Mouse (Mus musculus) myocyte (in vitro differentiated cells): ENCODE data around the gene Tmc6. TPM values are rescaled to one million over a fixed set of nuclear protein-coding genes. Genes with fewer than 3 reads are reported as not detected.

Source experiments
- H3K27me3 ChIP-seq: one replicate; pipeline ENCODE4 v1.6.1; 2011; ENCODE audit not compliant: control insufficient read depth, insufficient read depth, insufficient read length
- H3K36me3 ChIP-seq: one replicate; pipeline ENCODE4 v1.6.1; 2011; ENCODE audit not compliant: control insufficient read depth, insufficient read depth
- H3K4me2 ChIP-seq: one replicate; pipeline ENCODE4 v1.6.1; 2011; ENCODE audit warnings: low read depth, control low read depth
- H3K4me3 ChIP-seq: one replicate; pipeline ENCODE4 v1.5.1; 2011; ENCODE audit warnings: mild to moderate bottlenecking, control low read depth, moderate library complexity
- H3K79me2 ChIP-seq: one replicate; pipeline ENCODE4 v1.6.1; 2011; ENCODE audit not compliant: control insufficient read depth, insufficient read depth
- H3ac ChIP-seq: one replicate; pipeline ENCODE4 v1.6.1; 2011; ENCODE audit not compliant: control insufficient read depth, insufficient read length
- CEBPB ChIP-seq: IDR thresholded peaks from 2 replicates; pipeline ENCODE4 v1.6.1; 2011; ENCODE audit warnings: mild to moderate bottlenecking, moderate library complexity; ENCODE audit not compliant: poor library complexity, insufficient read depth, severe bottlenecking
- E2F4 ChIP-seq: IDR thresholded peaks from one replicate; pipeline ENCODE4 v1.6.1; 2011; ENCODE audit warnings: mild to moderate bottlenecking, control low read depth, moderate library complexity; ENCODE audit not compliant: insufficient read depth
- MAX ChIP-seq: IDR thresholded peaks from one replicate; pipeline ENCODE4 v1.6.1; 2011; ENCODE audit warnings: low read depth, mild to moderate bottlenecking, control low read depth
- MYOD1 ChIP-seq, 3 experiments: IDR thresholded peaks; one replicate each; pipeline ENCODE4 v1.6.1; 2011; ENCODE audit warnings: control low read depth in 2 of 3, low read depth in 2 of 3, mild to moderate bottlenecking in 2 of 3, moderate library complexity in 1 of 3; ENCODE audit not compliant: insufficient read length in 2 of 3, control insufficient read depth in 1 of 3
- MYOG ChIP-seq, 3 experiments: IDR thresholded peaks; one replicate each; pipeline ENCODE4 v1.6.1; 2011; ENCODE audit warnings: control low read depth in 2 of 3, low read depth in 2 of 3, mild to moderate bottlenecking in 2 of 3; ENCODE audit not compliant: insufficient read length in 2 of 3, control insufficient read depth in 1 of 3, insufficient read depth in 1 of 3
- POLR2A ChIP-seq: IDR thresholded peaks from one replicate; pipeline ENCODE4 v1.6.1; 2011; ENCODE audit warnings: low read depth, mild to moderate bottlenecking, control low read depth, moderate library complexity; ENCODE audit not compliant: insufficient read length
- POLR2AphosphoS2 ChIP-seq: IDR thresholded peaks from one replicate; pipeline ENCODE4 v1.6.1; 2011; ENCODE audit warnings: low read depth, control low read depth; ENCODE audit not compliant: insufficient read length
- REST ChIP-seq: IDR thresholded peaks from one replicate; pipeline ENCODE4 v1.6.1; 2011; ENCODE audit warnings: mild to moderate bottlenecking, control low read depth, moderate library complexity; ENCODE audit not compliant: insufficient read depth, insufficient read length
- SRF ChIP-seq: IDR thresholded peaks from one replicate; pipeline ENCODE4 v1.6.1; 2011; ENCODE audit warnings: low read depth; ENCODE audit not compliant: control insufficient read depth, insufficient read length
- TCF12 ChIP-seq: IDR thresholded peaks from one replicate; pipeline ENCODE4 v1.6.1; 2011; ENCODE audit warnings: mild to moderate bottlenecking, control low read depth; ENCODE audit not compliant: poor library complexity, insufficient read depth, severe bottlenecking
- TCF3 ChIP-seq: IDR thresholded peaks from one replicate; pipeline ENCODE4 v1.6.1; 2011; ENCODE audit warnings: low read depth, control low read depth; ENCODE audit not compliant: insufficient read length
- USF1 ChIP-seq: IDR thresholded peaks from one replicate; pipeline ENCODE4 v1.6.1; 2011; ENCODE audit warnings: low read depth, mild to moderate bottlenecking, control low read depth, moderate library complexity
- polyA plus RNA-seq: library from polyadenylated mRNA; unstranded; fragments of >200 nt; fragmentation: generic; extraction: Trizol; gene quantifications from one replicate; pipeline ENCODE4 v1.2.1, GENCODE M21; 2012; ENCODE audit warnings: missing spikeins

Tmc6 gene
- polyA plus RNA-seq, 1 experiment = 51.9 TPM

GRCm38 (mm10) chr11:117742715-117743114 lies 39.3 kb downstream of the Tmc6 start:
- Histone ChIP-seq H3K79me2 (no peaks in the 10 kb centered on the region), H3K36me3 (peaks cover 34% of the 10 kb centered on the region), H3ac (no peak overlapping the region), H3K4me3 (no peak overlapping the region), H3K4me2 (no peak overlapping the region), H3K27me3 (no peaks in the 10 kb centered on the region)
- TF ChIP-seq TCF12 (no peak), MYOD1 (IDR thresholded peaks at IDR 0.05; ENCODE audit: control insufficient read depth in 1 of 3, insufficient read length in 2 of 3, low read depth in 2 of 3) (peak in 2 of 3 experiments; percentile 44 to 74), MYOG (IDR thresholded peaks at IDR 0.05; ENCODE audit: control insufficient read depth in 1 of 3, insufficient read depth in 1 of 3, insufficient read length in 2 of 3, low read depth in 2 of 3) (peak in 2 of 3 experiments; percentile 37 to 53)

GRCm38 (mm10) chr11:117742243-117742642 lies 39.8 kb downstream of the Tmc6 start:
- no peak overlapping the region for H3ac ChIP-seq
- no peaks in the 10 kb centered on the region for H3K27me3 ChIP-seq
- no peaks in the 10 kb centered on the region for H3K79me2 ChIP-seq
- no peak overlapping the region for H3K4me3 ChIP-seq
- peaks cover 32% of the 10 kb centered on the region for H3K36me3 ChIP-seq
- no peak for TF ChIP-seq CEBPB
- no peak for TF ChIP-seq USF1
- no peak for TF ChIP-seq SRF
- TF ChIP-seq TCF12 = no peak
- no peak overlapping the region for H3K4me2 ChIP-seq

- Histone ChIP-seq H3K4me2 (no peak overlapping the region), H3K36me3 (peaks cover 30% of the 10 kb centered on the region), H3K27me3 (no peaks in the 10 kb centered on the region), H3ac (no peak overlapping the region), H3K4me3 (no peak overlapping the region), H3K79me2 (no peaks in the 10 kb centered on the region)
- TF ChIP-seq TCF12 = no peak
Observed at GRCm38 (mm10) chr11:117741128-117741527, 40.9 kb downstream of the Tmc6 start.

DNA sequence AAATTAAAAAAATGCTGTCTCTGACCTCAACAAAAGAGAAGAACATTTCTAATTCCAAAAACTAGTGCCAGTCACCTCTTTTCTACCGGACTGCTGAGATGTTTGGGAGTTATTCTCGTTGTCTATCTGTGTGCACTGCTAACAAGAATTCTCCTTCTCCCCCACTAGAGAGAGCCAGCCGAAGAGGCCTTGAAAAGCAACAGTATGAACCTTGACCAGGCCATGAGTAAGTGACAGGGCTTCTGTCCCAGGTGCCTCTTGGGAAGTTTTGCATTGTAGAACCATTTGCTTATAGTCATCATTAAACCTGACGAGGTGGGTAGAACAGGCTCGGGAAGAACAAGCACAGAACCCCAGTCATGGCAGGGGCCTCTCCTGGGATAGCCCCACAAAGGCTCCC lies 43.9 kb downstream of the Tmc6 start:
- Histone ChIP-seq H3ac (no peak overlapping the region), H3K27me3 (no peaks in the 10 kb centered on the region), H3K4me3 (no peak overlapping the region), H3K4me2 (no peak overlapping the region), H3K36me3 (peaks cover 13% of the 10 kb centered on the region), H3K79me2 (no peaks in the 10 kb centered on the region)
- TF ChIP-seq MYOD1 (IDR thresholded peaks at IDR 0.05; ENCODE audit: control insufficient read depth in 1 of 3, insufficient read length in 2 of 3, low read depth in 2 of 3) (no peak), MYOG (IDR thresholded peaks at IDR 0.05; ENCODE audit: control insufficient read depth in 1 of 3, insufficient read depth in 1 of 3, insufficient read length in 2 of 3, low read depth in 2 of 3) (no peak), TCF12 (no peak), CEBPB (no peak)

DNA sequence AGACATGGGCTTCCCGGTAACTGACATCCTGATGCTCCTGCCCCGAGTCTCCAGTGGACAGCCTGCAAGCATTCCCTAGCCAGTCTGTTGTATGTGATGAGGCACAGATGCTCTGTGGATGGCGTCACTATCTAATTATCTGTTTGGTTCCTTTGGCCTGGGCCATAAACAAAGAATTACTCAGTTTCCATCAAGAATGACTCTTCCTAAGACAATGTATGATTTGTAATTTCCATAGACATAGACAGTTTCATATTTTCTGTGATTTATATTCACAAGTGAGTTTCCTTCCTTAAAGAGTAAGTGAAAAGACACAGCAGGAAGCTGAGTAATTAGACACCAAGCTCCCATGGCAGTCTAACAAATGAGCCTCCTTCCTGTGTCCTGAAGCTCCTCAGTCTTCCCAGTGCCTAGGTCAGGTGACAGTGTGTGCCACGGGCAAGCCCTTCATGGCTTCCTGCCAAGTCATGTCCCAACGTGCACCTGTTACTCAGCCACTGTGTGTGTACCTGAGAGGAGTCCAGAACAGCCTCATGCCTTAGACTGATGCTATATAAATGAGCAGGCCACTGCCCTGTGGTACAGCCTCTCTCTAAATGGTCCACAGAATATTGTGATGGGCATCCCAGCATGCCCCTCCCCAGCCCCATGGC lies 45.8 kb downstream of the Tmc6 start:
- Histone ChIP-seq H3ac (no peak overlapping the region), H3K4me2 (no peak overlapping the region), H3K4me3 (no peak overlapping the region), H3K27me3 (no peaks in the 10 kb centered on the region), H3K79me2 (no peaks in the 10 kb centered on the region), H3K36me3 (peaks cover 11% of the 10 kb centered on the region)
- TF ChIP-seq REST (no peak), SRF (no peak), CEBPB (no peak), MYOD1 (IDR thresholded peaks at IDR 0.05; ENCODE audit: control insufficient read depth in 1 of 3, insufficient read length in 2 of 3, low read depth in 2 of 3) (peak in 1 of 3 experiments; percentile 39), MYOG (IDR thresholded peaks at IDR 0.05; ENCODE audit: control insufficient read depth in 1 of 3, insufficient read depth in 1 of 3, insufficient read length in 2 of 3, low read depth in 2 of 3) (peak in 1 of 3 experiments; percentile 18), MAX (no peak), E2F4 (no peak), TCF12 (no peak), POLR2AphosphoS2 (no peak)

- H3ac ChIP-seq = no peak overlapping the region
- no peaks in the 10 kb centered on the region for H3K27me3 ChIP-seq
- no peaks in the 10 kb centered on the region for H3K36me3 ChIP-seq
- TF ChIP-seq POLR2AphosphoS2 = no peak
- no peak for TF ChIP-seq MYOD1 (IDR thresholded peaks at IDR 0.05; ENCODE audit: control insufficient read depth in 1 of 3, insufficient read length in 2 of 3, low read depth in 2 of 3)
- TF ChIP-seq MAX = no peak
- no peak for TF ChIP-seq POLR2A
- TF ChIP-seq REST = no peak
- TF ChIP-seq CEBPB = no peak
- no peak for TF ChIP-seq MYOG (IDR thresholded peaks at IDR 0.05; ENCODE audit: control insufficient read depth in 1 of 3, insufficient read depth in 1 of 3, insufficient read length in 2 of 3, low read depth in 2 of 3)
- TF ChIP-seq USF1 = no peak
- no peak for TF ChIP-seq TCF3
- no peak for TF ChIP-seq E2F4
- no peak for TF ChIP-seq SRF
- TF ChIP-seq TCF12 = no peak
- H3K4me3 ChIP-seq = no peak overlapping the region
- no peak overlapping the region for H3K4me2 ChIP-seq
- no peaks in the 10 kb centered on the region for H3K79me2 ChIP-seq
Observed at GRCm38 (mm10) chr11:117731470-117731869, 50.5 kb downstream of the Tmc6 start.
